Mouse (Mus musculus) kidney, postnatal 0 days (tissue): ENCODE results near the gene Tmed4. TPM values are rescaled to one million over a fixed set of nuclear protein-coding genes. Genes with fewer than 3 reads are reported as not detected.

ENCODE experiments used
- ATAC-seq: fragments of 200-750 bp; cut with Nextera tagmentation; replicated peaks from 2 replicates; pipeline ENCODE4 v1.8.0; 2017; ENCODE audit warnings: low read depth, moderate number of reproducible peaks, moderate TSS enrichment, moderate library complexity; ENCODE audit not compliant: low FRiP score
- DNase-seq: peaks from one replicate; pipeline ENCODE4 v3.0.0-alpha.2; 2016; ENCODE audit warnings: low spot score
- H3K27ac ChIP-seq: fragments of 300-500 bp; sonication (generic); 2 replicates; pipeline ENCODE4 v1.5.1; 2014; ENCODE audit warnings: mild to moderate bottlenecking
- H3K27me3 ChIP-seq: fragments of 300-500 bp; sonication (generic); 2 replicates; pipeline ENCODE4 v1.6.1; 2014; ENCODE audit warnings: low read length, mixed read lengths; ENCODE audit not compliant: insufficient read depth
- H3K36me3 ChIP-seq: fragments of 300-500 bp; sonication (generic); 2 replicates; pipeline ENCODE4 v1.6.1; 2014; ENCODE audit warnings: low read length, mixed read lengths; ENCODE audit not compliant: insufficient read depth
- H3K4me1 ChIP-seq: fragments of 300-500 bp; sonication (generic); replicated peaks from 2 replicates; pipeline ENCODE4 v1.6.1; 2014; ENCODE audit warnings: antibody characterized with exemption, low read length, mixed read lengths; ENCODE audit not compliant: insufficient read depth
- H3K4me2 ChIP-seq: fragments of 300-500 bp; sonication (generic); 2 replicates; pipeline ENCODE4 v1.6.1; 2014; ENCODE audit warnings: mild to moderate bottlenecking, low read length, moderate library complexity, mixed read lengths
- H3K4me3 ChIP-seq: fragments of 300-500 bp; sonication (generic); replicated peaks from 2 replicates; pipeline ENCODE4 v1.5.1; 2014; ENCODE audit warnings: low read depth, low read length
- H3K9ac ChIP-seq: fragments of 300-500 bp; sonication (generic); 2 replicates; pipeline ENCODE4 v1.6.1; 2014; ENCODE audit warnings: low read depth, low read length
- H3K9me3 ChIP-seq: fragments of 300-500 bp; sonication (generic); replicated peaks from 2 replicates; pipeline ENCODE4 v1.6.1; 2016; ENCODE audit warnings: low read length, inconsistent platforms, mixed read lengths
- CTCF ChIP-seq: IDR thresholded peaks from 2 replicates; pipeline ENCODE4 v1.5.1; 2016; ENCODE audit warnings: antibody characterized with exemption, low read depth, mild to moderate bottlenecking, moderate library complexity
- WGBS: fragments of 180-500 bp; shearing (Covaris S2); extraction: QIAGEN DNeasy Blood & Tissue Kit; methylation state at CpG from one replicate; pipeline ENCODE4 v1.1.7; 2014; 5-methylcytosine and 5-hydroxymethylcytosine counted together
- polyA plus RNA-seq: library from polyadenylated mRNA; unstranded; fragments of >200 nt; fragmentation: Nextera tagmentation; extraction: Ambion mirVana; gene quantifications from 2 replicates; pipeline ENCODE4 v1.2.1, GENCODE M21; 2015

Tmed4 gene
- polyA plus RNA-seq, 1 experiment from 2014 or later, result 163 TPM

GRCm38 (mm10) chr11:6282940-6283339 lies 8.3 kb upstream of the Tmed4 start:
- no peak overlapping the region for H3K27ac ChIP-seq
- no peak overlapping the region for H3K4me2 ChIP-seq
- H3K4me1 ChIP-seq, result no peaks in the 10 kb centered on the region
- no peaks in the 10 kb centered on the region for H3K27me3 ChIP-seq
- H3K9ac ChIP-seq, result no peak overlapping the region
- H3K36me3 ChIP-seq, result no peaks in the 10 kb centered on the region
- no peak for ATAC-seq
- no peaks in the 10 kb centered on the region for H3K9me3 ChIP-seq
- 80% methylated on average over 3 of the region's 3 CpGs for WGBS
- no peak for DNase-seq
- H3K4me3 ChIP-seq, result no peak overlapping the region
- TF ChIP-seq CTCF, result no peak

- H3K9me3 ChIP-seq, result no peaks in the 10 kb centered on the region
- 71% methylated on average over 3 of the region's 3 CpGs for WGBS
- no peak for TF ChIP-seq CTCF
- H3K4me1 ChIP-seq, result peaks cover 7% of the 10 kb centered on the region
- no peak overlapping the region for H3K9ac ChIP-seq
- no peak overlapping the region for H3K27ac ChIP-seq
- no peak overlapping the region for H3K4me2 ChIP-seq
- peaks cover 7% of the 10 kb centered on the region; the same call in 1 of the 2 replicates for H3K36me3 ChIP-seq
- H3K27me3 ChIP-seq, result no peaks in the 10 kb centered on the region
- ATAC-seq, result no peak
- no peak for DNase-seq
- H3K4me3 ChIP-seq, result no peak overlapping the region
Measured at GRCm38 (mm10) chr11:6276466-6276865, 1.8 kb upstream of the Tmed4 start.

- 23% methylated on average over 7 of the region's 7 CpGs for WGBS
- Histone ChIP-seq H3K4me3 (peak overlapping the region; percentile 83; the same call in 1 of the 2 replicates), H3K27ac (peak overlapping the region; percentile 54; the same call in 1 of the 2 replicates), H3K36me3 (peaks cover 16% of the 10 kb centered on the region), H3K9me3 (no peaks in the 10 kb centered on the region), H3K4me1 (peaks cover 7% of the 10 kb centered on the region), H3K27me3 (no peaks in the 10 kb centered on the region), H3K9ac (peak overlapping the region; percentile 25; the same call in 1 of the 2 replicates), H3K4me2 (peak overlapping the region; percentile 87)
- DNase-seq, result no peak
- ATAC-seq, result peak; percentile 1; the same call in 1 of the 2 replicates
- no peak for TF ChIP-seq CTCF
Measured at GRCm38 (mm10) chr11:6275094-6275484, 419 bp upstream of the Tmed4 start.

- peak overlapping the region; percentile 83 for H3K4me3 ChIP-seq
- peak overlapping the region; percentile 85 for H3K9ac ChIP-seq
- 34% methylated on average over 11 of the region's 11 CpGs for WGBS
- peaks cover 7% of the 10 kb centered on the region for H3K4me1 ChIP-seq
- ATAC-seq (no peak), DNase-seq (peak; percentile 11)
- H3K4me2 ChIP-seq, result peak overlapping the region; percentile 87
- H3K36me3 ChIP-seq, result peaks cover 16% of the 10 kb centered on the region
- peak overlapping the region; percentile 54; the same call in 1 of the 2 replicates for H3K27ac ChIP-seq
- H3K9me3 ChIP-seq, result no peaks in the 10 kb centered on the region
- H3K27me3 ChIP-seq, result no peaks in the 10 kb centered on the region
- no peak for TF ChIP-seq CTCF
Measured at GRCm38 (mm10) chr11:6273607-6274006, 1.1 kb downstream of the Tmed4 start.

GRCm38 (mm10) chr11:6267320-6268254 lies 7.1 kb downstream of the Tmed4 start, which contains the start of gene Ddx56:
Gene Ddx56 (minus strand): TSS chr11:6267772.
- Histone ChIP-seq H3K4me2 (peak within 1 kb of the TSS; percentile 91), H3K27ac (peak within 1 kb of the TSS; percentile 92), H3K27me3 (no peaks in the 10 kb centered on the region), H3K4me3 (peak within 1 kb of the TSS; percentile 98), H3K4me1 (peaks cover 8% of the 10 kb centered on the region), H3K9ac (peak within 1 kb of the TSS; percentile 91), H3K36me3 (peaks cover 39% of the 10 kb centered on the region), H3K9me3 (no peaks in the 10 kb centered on the region)
- peak; percentile 98 for DNase-seq
- 2% methylated on average over 50 of the region's 50 CpGs for WGBS
- TF ChIP-seq CTCF, result no peak
- peak; percentile 98 for ATAC-seq

- Histone ChIP-seq H3K9me3 (no peaks in the 10 kb centered on the region), H3K9ac (peak overlapping the region; percentile 91), H3K4me3 (peak overlapping the region; percentile 98), H3K27me3 (no peaks in the 10 kb centered on the region), H3K4me2 (peak overlapping the region; percentile 91), H3K4me1 (peaks cover 8% of the 10 kb centered on the region), H3K36me3 (peaks cover 37% of the 10 kb centered on the region), H3K27ac (0 out of 2 replicates have a peak overlapping the region, but pooled peaks have one; percentile 92)
- DNase-seq, result no peak
- 64% methylated on average over 9 of the region's 9 CpGs for whole genome bisulfite sequencing
- no peak for ATAC-seq
- TF ChIP-seq CTCF, result no peak
Measured at GRCm38 (mm10) chr11:6266621-6267020, 8.0 kb downstream of the Tmed4 start.
